Mouse (Mus musculus) kidney, postnatal 0 days (tissue): ENCODE measurements around the gene Tmem218. TPM values are rescaled to one million over a fixed set of nuclear protein-coding genes. Genes with fewer than 3 reads are reported as not detected.

Experiments used
- ATAC-seq: fragments of 200-750 bp; cut with Nextera tagmentation; replicated peaks from 2 replicates; pipeline ENCODE4 v1.8.0; 2017; ENCODE audit warnings: low read depth, moderate number of reproducible peaks, moderate TSS enrichment, moderate library complexity; ENCODE audit not compliant: low FRiP score
- DNase-seq: peaks from one replicate; pipeline ENCODE4 v3.0.0-alpha.2; 2016; ENCODE audit warnings: low spot score
- H3K27ac ChIP-seq: fragments of 300-500 bp; sonication (generic); 2 replicates; pipeline ENCODE4 v1.5.1; 2014; ENCODE audit warnings: mild to moderate bottlenecking
- H3K27me3 ChIP-seq: fragments of 300-500 bp; sonication (generic); 2 replicates; pipeline ENCODE4 v1.6.1; 2014; ENCODE audit warnings: low read length, mixed read lengths; ENCODE audit not compliant: insufficient read depth
- H3K36me3 ChIP-seq: fragments of 300-500 bp; sonication (generic); 2 replicates; pipeline ENCODE4 v1.6.1; 2014; ENCODE audit warnings: low read length, mixed read lengths; ENCODE audit not compliant: insufficient read depth
- H3K4me1 ChIP-seq: fragments of 300-500 bp; sonication (generic); replicated peaks from 2 replicates; pipeline ENCODE4 v1.6.1; 2014; ENCODE audit warnings: antibody characterized with exemption, low read length, mixed read lengths; ENCODE audit not compliant: insufficient read depth
- H3K4me2 ChIP-seq: fragments of 300-500 bp; sonication (generic); 2 replicates; pipeline ENCODE4 v1.6.1; 2014; ENCODE audit warnings: mild to moderate bottlenecking, low read length, moderate library complexity, mixed read lengths
- H3K4me3 ChIP-seq: fragments of 300-500 bp; sonication (generic); replicated peaks from 2 replicates; pipeline ENCODE4 v1.5.1; 2014; ENCODE audit warnings: low read depth, low read length
- H3K9ac ChIP-seq: fragments of 300-500 bp; sonication (generic); 2 replicates; pipeline ENCODE4 v1.6.1; 2014; ENCODE audit warnings: low read depth, low read length
- H3K9me3 ChIP-seq: fragments of 300-500 bp; sonication (generic); replicated peaks from 2 replicates; pipeline ENCODE4 v1.6.1; 2016; ENCODE audit warnings: low read length, inconsistent platforms, mixed read lengths
- CTCF ChIP-seq: IDR thresholded peaks from 2 replicates; pipeline ENCODE4 v1.5.1; 2016; ENCODE audit warnings: antibody characterized with exemption, low read depth, mild to moderate bottlenecking, moderate library complexity
- whole genome bisulfite sequencing: fragments of 180-500 bp; shearing (Covaris S2); extraction: QIAGEN DNeasy Blood & Tissue Kit; methylation state at CpG from one replicate; pipeline ENCODE4 v1.1.7; 2014; 5-methylcytosine and 5-hydroxymethylcytosine counted together
- polyA plus RNA-seq: library from polyadenylated mRNA; unstranded; fragments of >200 nt; fragmentation: Nextera tagmentation; extraction: Ambion mirVana; gene quantifications from 2 replicates; pipeline ENCODE4 v1.2.1, GENCODE M21; 2015

Gene Tmem218
- polyA plus RNA-seq, 1 experiment from 2014 or later: 15.5 TPM

GRCm38 (mm10) chr9:37200414-37200813 lies 7.6 kb upstream of the Tmem218 start:
- Histone ChIP-seq H3K9ac (no peak overlapping the region), H3K9me3 (no peaks in the 10 kb centered on the region), H3K4me3 (no peak overlapping the region), H3K36me3 (no peaks in the 10 kb centered on the region), H3K27me3 (no peaks in the 10 kb centered on the region), H3K27ac (no peak overlapping the region), H3K4me2 (no peak overlapping the region), H3K4me1 (no peaks in the 10 kb centered on the region)
- no peak for DNase-seq
- no peak for ATAC-seq
- no peak for TF ChIP-seq CTCF
- WGBS: 37% methylated on average over 5 of the region's 5 CpGs

- H3K36me3 ChIP-seq: no peaks in the 10 kb centered on the region
- 39% methylated on average over 5 of the region's 5 CpGs for WGBS
- no peak for TF ChIP-seq CTCF
- H3K9ac ChIP-seq: no peak overlapping the region
- DNase-seq: peak; percentile 30
- no peak overlapping the region for H3K27ac ChIP-seq
- H3K4me2 ChIP-seq: no peak overlapping the region
- no peaks in the 10 kb centered on the region for H3K9me3 ChIP-seq
- H3K4me3 ChIP-seq: no peak overlapping the region
- no peaks in the 10 kb centered on the region for H3K4me1 ChIP-seq
- ATAC-seq: no peak
- no peaks in the 10 kb centered on the region for H3K27me3 ChIP-seq
Observed at GRCm38 (mm10) chr9:37203884-37204283, 4.1 kb upstream of the Tmem218 start.

- ATAC-seq (no peak), DNase-seq (no peak)
- TF ChIP-seq CTCF: no peak
- H3K36me3 ChIP-seq: 0 out of 2 replicates have a peak, but pooled peaks cover 4% of the 10 kb centered on the region
- H3K9ac ChIP-seq: no peak overlapping the region
- no peaks in the 10 kb centered on the region for H3K4me1 ChIP-seq
- H3K4me3 ChIP-seq: no peak overlapping the region
- no peak overlapping the region for H3K4me2 ChIP-seq
- H3K27ac ChIP-seq: no peak overlapping the region
- WGBS: 85% methylated on average over 13 of the region's 13 CpGs
- no peaks in the 10 kb centered on the region for H3K27me3 ChIP-seq
- no peaks in the 10 kb centered on the region for H3K9me3 ChIP-seq
Observed at GRCm38 (mm10) chr9:37213060-37213738, 5.2 kb downstream of the Tmem218 start.

- H3K36me3 ChIP-seq: 0 out of 2 replicates have a peak, but pooled peaks cover 4% of the 10 kb centered on the region
- no peaks in the 10 kb centered on the region for H3K4me1 ChIP-seq
- ATAC-seq: no peak
- H3K4me3 ChIP-seq: no peak overlapping the region
- no peaks in the 10 kb centered on the region for H3K27me3 ChIP-seq
- H3K9ac ChIP-seq: no peak overlapping the region
- H3K9me3 ChIP-seq: no peaks in the 10 kb centered on the region
- no peak overlapping the region for H3K27ac ChIP-seq
- H3K4me2 ChIP-seq: no peak overlapping the region
- 78% methylated on average over 9 of the region's 9 CpGs for WGBS
- no peak for DNase-seq
- no peak for TF ChIP-seq CTCF
Observed at GRCm38 (mm10) chr9:37214327-37215060, 6.5 kb downstream of the Tmem218 start.

- H3K27ac ChIP-seq: no peak overlapping the region
- TF ChIP-seq CTCF: no peak
- no peak overlapping the region for H3K9ac ChIP-seq
- no peak for DNase-seq
- H3K4me1 ChIP-seq: no peaks in the 10 kb centered on the region
- H3K4me3 ChIP-seq: no peak overlapping the region
- no peaks in the 10 kb centered on the region for H3K27me3 ChIP-seq
- H3K4me2 ChIP-seq: no peak overlapping the region
- H3K9me3 ChIP-seq: no peaks in the 10 kb centered on the region
- 72% methylated on average over 8 of the region's 8 CpGs for WGBS
- ATAC-seq: no peak
- 0 out of 2 replicates have a peak, but pooled peaks cover 4% of the 10 kb centered on the region for H3K36me3 ChIP-seq
Observed at GRCm38 (mm10) chr9:37220755-37221154, 12.7 kb downstream of the Tmem218 start.

GRCm38 (mm10) chr9:37225581-37225980 lies 17.6 kb downstream of the Tmem218 start:
- no peak for ATAC-seq

More at GRCm38 (mm10) chr9:37225581-37225980, 17.6 kb downstream of the Tmem218 start:
- TF ChIP-seq CTCF: no peak
- H3K4me3 ChIP-seq: no peak overlapping the region
- no peaks in the 10 kb centered on the region for H3K36me3 ChIP-seq
- 80% methylated on average over 1 of the region's 1 CpGs for WGBS
- no peaks in the 10 kb centered on the region for H3K9me3 ChIP-seq
- H3K4me1 ChIP-seq: no peaks in the 10 kb centered on the region
- H3K9ac ChIP-seq: no peak overlapping the region
- H3K27ac ChIP-seq: no peak overlapping the region
- no peaks in the 10 kb centered on the region for H3K27me3 ChIP-seq
- no peak for DNase-seq
- no peak overlapping the region for H3K4me2 ChIP-seq
